Mouse (Mus musculus): ENCODE data around the gene Pnkp. TPM values are rescaled to one million over a fixed set of nuclear protein-coding genes. Genes with fewer than 3 reads are reported as not detected.

The Pnkp gene
- polyA plus RNA-seq, 1 experiment = 53.4 TPM

DNA sequence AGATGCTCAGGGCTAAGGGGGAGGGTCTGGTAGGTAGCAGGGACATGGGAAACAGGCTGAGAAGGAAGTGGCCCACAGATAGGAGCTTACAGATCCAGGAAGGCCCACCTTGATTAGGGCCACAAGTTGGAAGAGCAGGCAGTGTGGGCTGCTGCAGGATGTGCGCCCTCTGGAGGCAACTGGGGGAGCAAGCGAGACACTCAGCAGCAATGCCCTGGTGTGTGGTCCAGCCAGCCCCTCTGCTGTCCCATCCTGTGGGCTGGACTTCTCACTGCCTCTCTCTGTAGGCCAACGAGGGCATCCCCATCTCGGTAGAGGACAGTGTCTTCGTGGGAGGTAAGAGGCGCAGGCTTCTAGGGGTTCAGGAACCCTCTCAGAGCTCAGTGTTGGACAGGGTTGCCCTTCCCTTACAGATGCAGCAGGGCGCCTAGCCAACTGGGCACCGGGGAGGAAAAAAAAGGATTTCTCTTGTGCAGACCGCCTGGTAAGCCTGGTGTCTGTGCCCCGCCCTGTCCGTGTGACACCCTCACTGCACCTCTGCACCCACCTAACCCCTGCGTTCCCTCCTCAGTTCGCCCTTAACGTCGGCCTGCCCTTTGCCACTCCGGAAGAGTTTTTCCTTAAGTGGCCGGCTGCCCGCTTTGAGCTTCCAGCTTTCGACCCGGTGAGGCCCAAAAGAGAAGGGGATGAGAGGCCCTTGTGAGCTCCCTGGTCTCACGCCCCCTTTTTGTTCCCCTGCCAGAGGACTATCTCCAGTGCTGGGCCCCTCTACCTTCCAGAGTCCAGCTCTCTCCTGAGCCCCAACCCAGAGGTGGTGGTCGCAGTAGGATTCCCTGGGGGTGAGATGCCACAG, 3.9 kb downstream of the Pnkp start:
- no peak overlapping the region for H3K27ac ChIP-seq (ENCODE audit: insufficient read depth, low read depth, low read length)
- TF ChIP-seq CTCF (conservative IDR thresholded peaks at IDR 0.05; ENCODE audit: insufficient read depth, insufficient read length, low read depth, low read length) (peak; percentile 85), POLR2A (IDR thresholded peaks at IDR 0.05; ENCODE audit: low read depth, low read length) (no peak)
- H3K36me3 ChIP-seq (ENCODE audit: control insufficient read depth, insufficient read depth, low read length) = no peaks in the 10 kb centered on the region
- 54% methylated on average over 22 of the region's 22 CpGs for WGBS
- peaks cover 4% of the 10 kb centered on the region; the same call in 1 of the 2 replicates for H3K4me1 ChIP-seq (ENCODE audit: control insufficient read depth, insufficient read depth, low read length)
- H3K27me3 ChIP-seq (replicated peaks; ENCODE audit: control insufficient read depth, insufficient read depth, low read length) = no peaks in the 10 kb centered on the region
- DNase-seq = peak; percentile 65
- H3K4me3 ChIP-seq (ENCODE audit: insufficient read depth, low read depth, low read length) = no peak overlapping the region

DNA sequence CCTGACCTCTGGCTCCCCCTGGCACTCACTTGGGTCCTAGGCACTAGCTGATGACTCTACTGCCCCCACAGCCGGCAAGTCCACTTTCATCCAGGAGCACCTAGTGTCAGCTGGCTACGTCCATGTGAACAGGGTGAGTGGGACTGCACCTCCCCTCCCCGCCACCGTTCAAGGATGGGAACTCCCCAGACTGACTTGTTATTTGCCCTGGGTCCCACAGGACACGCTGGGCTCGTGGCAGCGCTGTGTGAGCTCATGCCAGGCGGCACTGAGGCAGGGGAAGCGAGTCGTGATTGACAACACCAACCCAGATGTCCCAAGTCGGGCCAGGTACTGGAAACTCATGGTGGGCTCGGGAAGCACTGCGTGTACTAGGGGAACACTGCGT, 4.5 kb downstream of the Pnkp start:
- no peak for TF ChIP-seq POLR2A (IDR thresholded peaks at IDR 0.05; ENCODE audit: low read depth, low read length)
- TF ChIP-seq CTCF (conservative IDR thresholded peaks at IDR 0.05; ENCODE audit: insufficient read depth, insufficient read length, low read depth, low read length) = no peak
- 79% methylated on average over 14 of the region's 14 CpGs for WGBS
- Histone ChIP-seq H3K27ac (ENCODE audit: insufficient read depth, low read depth, low read length) (no peak overlapping the region), H3K4me3 (ENCODE audit: insufficient read depth, low read depth, low read length) (no peak overlapping the region), H3K4me1 (ENCODE audit: control insufficient read depth, insufficient read depth, low read length) (peaks cover 6% of the 10 kb centered on the region), H3K36me3 (ENCODE audit: control insufficient read depth, insufficient read depth, low read length) (no peaks in the 10 kb centered on the region), H3K27me3 (replicated peaks; ENCODE audit: control insufficient read depth, insufficient read depth, low read length) (no peaks in the 10 kb centered on the region)
- DNase-seq = no peak

DNA sequence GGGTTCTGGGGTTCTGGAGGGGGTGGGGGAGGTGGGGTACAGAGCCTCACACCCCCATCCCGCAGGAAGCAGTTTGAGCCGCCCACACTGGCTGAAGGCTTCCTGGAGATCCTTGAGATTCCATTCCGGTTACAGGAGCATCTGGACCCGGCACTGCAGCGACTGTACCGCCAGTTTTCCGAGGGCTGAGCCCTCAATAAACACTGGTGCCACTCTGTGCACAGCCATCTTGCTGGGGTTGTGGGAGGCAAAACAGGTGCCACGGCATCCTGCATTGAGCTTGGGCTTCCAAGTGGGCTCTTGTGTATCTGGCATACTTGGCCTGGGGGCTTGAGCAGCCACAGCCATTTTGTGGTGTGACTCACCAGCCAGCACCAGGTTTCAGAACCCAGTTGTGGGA, 5.5 kb downstream of the Pnkp start:
- Histone ChIP-seq H3K4me1 (ENCODE audit: control insufficient read depth, insufficient read depth, low read length) (peaks cover 10% of the 10 kb centered on the region), H3K27me3 (replicated peaks; ENCODE audit: control insufficient read depth, insufficient read depth, low read length) (no peaks in the 10 kb centered on the region), H3K4me3 (ENCODE audit: insufficient read depth, low read depth, low read length) (no peak overlapping the region), H3K27ac (ENCODE audit: insufficient read depth, low read depth, low read length) (no peak overlapping the region), H3K36me3 (ENCODE audit: control insufficient read depth, insufficient read depth, low read length) (no peaks in the 10 kb centered on the region)
- no peak for DNase-seq
- no peak for TF ChIP-seq POLR2A (IDR thresholded peaks at IDR 0.05; ENCODE audit: low read depth, low read length)
- TF ChIP-seq CTCF (conservative IDR thresholded peaks at IDR 0.05; ENCODE audit: insufficient read depth, insufficient read length, low read depth, low read length) = no peak
- WGBS = 76% methylated on average over 8 of the region's 8 CpGs

DNA sequence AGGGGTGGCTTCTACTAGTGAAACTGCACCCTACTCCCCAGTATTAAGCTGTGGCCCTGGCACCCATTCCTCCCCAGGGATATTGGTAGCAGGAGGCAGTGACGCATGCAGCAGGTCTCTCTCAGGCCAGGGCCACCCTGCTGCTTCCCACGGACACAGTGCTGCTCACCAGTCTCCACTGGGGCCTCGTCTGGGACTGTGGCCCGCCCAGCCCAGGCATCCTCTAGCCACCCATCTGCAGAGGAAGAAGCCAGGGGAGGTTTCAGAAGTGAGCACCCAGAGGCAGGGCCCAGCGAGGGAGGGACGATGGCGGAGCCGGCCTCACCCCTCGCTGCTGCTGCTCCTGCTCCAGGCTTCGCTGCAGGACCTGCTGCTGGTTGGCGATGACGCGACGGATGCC, 6.3 kb downstream of the Pnkp start:
- Histone ChIP-seq H3K36me3 (ENCODE audit: control insufficient read depth, insufficient read depth, low read length) (no peaks in the 10 kb centered on the region), H3K4me3 (ENCODE audit: insufficient read depth, low read depth, low read length) (no peak overlapping the region), H3K27ac (ENCODE audit: insufficient read depth, low read depth, low read length) (no peak overlapping the region), H3K4me1 (ENCODE audit: control insufficient read depth, insufficient read depth, low read length) (peaks cover 16% of the 10 kb centered on the region), H3K27me3 (replicated peaks; ENCODE audit: control insufficient read depth, insufficient read depth, low read length) (no peaks in the 10 kb centered on the region)
- no peak for DNase-seq
- TF ChIP-seq CTCF (conservative IDR thresholded peaks at IDR 0.05; ENCODE audit: insufficient read depth, insufficient read length, low read depth, low read length) = no peak
- 82% methylated on average over 14 of the region's 14 CpGs for WGBS

DNA sequence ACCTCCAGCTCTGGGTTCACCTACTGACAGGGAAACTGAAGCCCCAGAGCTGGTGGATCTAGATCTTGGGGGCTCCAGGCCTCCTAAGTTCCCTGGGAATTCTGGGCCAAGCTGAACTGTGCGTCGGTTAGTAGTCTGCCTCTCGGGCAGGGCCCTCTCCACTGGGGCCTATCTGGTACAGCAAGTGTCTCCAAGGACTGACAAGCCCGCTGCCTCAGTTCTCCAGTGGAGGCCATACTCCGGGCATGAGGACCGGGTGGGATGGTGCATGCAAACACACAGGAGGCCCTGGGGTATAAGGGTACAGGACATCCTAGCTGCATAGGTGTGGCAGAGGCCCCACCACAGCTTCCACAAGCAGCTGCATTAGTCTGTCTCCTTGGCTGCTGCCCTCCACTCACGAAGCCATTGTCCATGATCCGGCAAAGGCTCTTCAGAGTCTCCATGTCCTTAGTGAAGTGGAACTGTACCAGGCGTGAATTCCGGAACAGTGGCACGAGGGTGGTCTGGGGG, 7.1 kb downstream of the Pnkp start:
- Histone ChIP-seq H3K27ac (ENCODE audit: insufficient read depth, low read depth, low read length) (no peak overlapping the region), H3K4me1 (ENCODE audit: control insufficient read depth, insufficient read depth, low read length) (peaks cover 21% of the 10 kb centered on the region), H3K27me3 (replicated peaks; ENCODE audit: control insufficient read depth, insufficient read depth, low read length) (no peaks in the 10 kb centered on the region), H3K36me3 (ENCODE audit: control insufficient read depth, insufficient read depth, low read length) (no peaks in the 10 kb centered on the region), H3K4me3 (ENCODE audit: insufficient read depth, low read depth, low read length) (no peak overlapping the region)
- 81% methylated on average over 11 of the region's 11 CpGs for WGBS
- DNase-seq = no peak
- TF ChIP-seq POLR2A (IDR thresholded peaks at IDR 0.05; ENCODE audit: low read depth, low read length) = no peak
- TF ChIP-seq CTCF (conservative IDR thresholded peaks at IDR 0.05; ENCODE audit: insufficient read depth, insufficient read length, low read depth, low read length) = no peak

DNA sequence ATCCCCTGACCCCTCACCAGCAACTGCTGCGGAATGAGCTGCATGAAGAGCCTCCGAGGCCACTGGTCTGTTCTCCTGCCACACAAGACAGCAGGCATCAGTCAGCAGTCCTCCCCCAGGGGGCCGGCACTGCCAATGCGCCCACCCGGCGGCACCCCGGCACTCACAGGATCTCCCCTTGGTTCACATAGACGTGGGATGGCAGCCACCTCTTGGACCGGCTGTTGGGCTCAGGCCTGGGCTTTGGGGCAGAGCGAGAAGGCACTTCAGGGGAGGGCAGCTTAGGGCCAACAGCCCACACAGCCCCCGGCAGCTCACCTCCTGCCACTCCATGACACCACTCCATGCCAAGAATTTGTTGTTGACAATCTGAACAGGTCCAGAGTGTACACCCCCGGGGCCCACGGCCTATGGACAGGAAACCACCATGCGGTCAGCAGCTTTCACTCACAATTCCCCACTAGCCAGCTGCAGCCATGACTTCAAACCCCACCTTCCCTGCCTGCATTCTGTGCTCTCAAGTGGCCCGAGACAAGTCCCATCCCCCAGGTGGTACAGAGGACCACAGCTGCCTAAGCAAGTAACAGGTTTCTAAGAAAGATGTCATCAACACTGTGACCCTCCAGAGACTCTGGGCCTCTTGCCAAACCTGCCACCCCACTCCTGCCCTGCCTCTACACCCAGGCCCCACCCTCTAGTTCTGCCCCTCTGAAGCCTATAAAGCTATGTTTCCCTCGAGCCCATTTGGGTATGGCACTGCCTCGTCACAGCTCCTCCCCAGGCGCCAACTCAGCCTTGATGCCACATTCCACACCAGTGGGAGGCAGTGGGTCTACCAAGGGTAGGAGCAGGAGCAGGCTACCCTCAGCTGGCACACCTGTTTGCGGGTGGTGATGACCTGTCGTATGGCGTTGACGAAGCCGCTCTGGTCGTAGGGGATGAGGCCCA, 7.9 kb downstream of the Pnkp start:
- H3K4me1 ChIP-seq (ENCODE audit: control insufficient read depth, insufficient read depth, low read length) = peaks cover 21% of the 10 kb centered on the region
- H3K27me3 ChIP-seq (replicated peaks; ENCODE audit: control insufficient read depth, insufficient read depth, low read length) = no peaks in the 10 kb centered on the region
- H3K36me3 ChIP-seq (ENCODE audit: control insufficient read depth, insufficient read depth, low read length) = no peaks in the 10 kb centered on the region
- DNase-seq = no peak
- H3K27ac ChIP-seq (ENCODE audit: insufficient read depth, low read depth, low read length) = no peak overlapping the region
- no peak for TF ChIP-seq POLR2A (IDR thresholded peaks at IDR 0.05; ENCODE audit: low read depth, low read length)
- no peak overlapping the region for H3K4me3 ChIP-seq (ENCODE audit: insufficient read depth, low read depth, low read length)
- WGBS = 67% methylated on average over 24 of the region's 24 CpGs
